Mouse (Mus musculus) heart, postnatal 4 days (tissue): ENCODE data around the gene Ankdd1a. TPM values are rescaled to one million over a fixed set of nuclear protein-coding genes. Genes with fewer than 3 reads are reported as not detected.

Experiments
- DNase-seq: peaks from one replicate; pipeline ENCODE4 v3.0.0; 2021
- total RNA-seq, 2 experiments: library from RNA; stranded (reverse); gene quantifications; 2 replicates each; pipeline ENCODE4 v1.2.3; 2021

Gene Ankdd1a
- total RNA-seq, 2 experiments from 2014 or later, result not detected

DNA sequence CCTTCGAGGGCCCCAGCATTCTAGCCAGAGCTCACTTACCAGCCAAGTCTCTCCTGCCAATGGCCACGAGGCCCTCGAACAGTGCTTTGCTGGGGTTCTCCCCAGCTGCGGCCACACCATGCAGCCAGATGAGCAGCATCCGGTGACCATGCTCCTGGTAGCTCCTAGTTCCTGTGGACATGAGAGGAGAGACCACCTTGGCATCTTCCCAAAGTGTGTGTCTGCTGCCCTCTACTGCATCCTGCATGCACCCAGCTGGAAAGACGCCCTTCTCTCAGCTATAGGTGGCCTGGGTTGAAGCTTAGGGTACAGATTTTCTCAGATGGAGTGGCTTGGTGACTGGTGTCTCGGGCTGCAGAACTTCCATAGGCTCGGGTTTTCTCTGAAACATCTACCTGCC, 17.8 kb downstream of the Ankdd1a start:
- peak; percentile 40 for DNase-seq

DNA sequence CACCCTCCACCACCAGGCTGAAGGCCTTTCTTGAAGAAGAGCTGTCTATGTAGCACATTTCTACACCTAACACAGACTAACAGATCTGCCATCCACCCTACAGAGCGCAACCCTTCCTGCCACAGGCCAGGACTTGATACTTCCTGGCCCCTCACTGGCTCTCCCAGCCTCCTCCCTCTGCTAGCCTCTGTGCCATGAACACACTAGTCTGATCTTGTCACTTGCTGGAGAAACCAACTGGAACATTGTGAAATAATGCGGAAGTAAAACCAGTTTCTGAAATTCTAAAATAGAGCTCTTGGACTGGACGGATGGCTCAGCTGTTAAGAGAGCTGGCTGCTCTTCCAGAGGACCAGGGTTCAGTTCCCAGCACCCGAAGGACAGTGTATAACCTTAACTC, 27.1 kb downstream of the Ankdd1a start:
- no peak for DNase-seq

DNA sequence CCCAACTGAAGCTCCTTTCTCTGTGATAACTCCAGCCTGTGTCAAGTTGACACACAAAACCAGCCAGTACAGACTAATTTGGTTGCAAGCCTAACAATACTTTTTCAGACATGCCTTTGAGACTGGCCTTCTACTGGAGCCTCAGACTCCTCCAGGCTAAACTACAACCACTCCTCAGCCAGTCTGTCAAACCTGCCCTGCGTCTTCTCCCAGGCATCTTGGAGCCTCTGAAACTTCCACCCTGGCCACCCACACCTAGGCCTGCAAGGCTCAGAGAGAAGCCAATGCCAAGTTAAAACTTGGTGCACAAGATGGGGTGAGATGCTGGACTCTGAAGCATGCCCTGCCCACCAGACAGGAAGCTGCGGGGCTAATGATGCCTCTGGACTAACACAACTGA, 27.6 kb downstream of the Ankdd1a start:
- no peak for DNase-seq

DNA sequence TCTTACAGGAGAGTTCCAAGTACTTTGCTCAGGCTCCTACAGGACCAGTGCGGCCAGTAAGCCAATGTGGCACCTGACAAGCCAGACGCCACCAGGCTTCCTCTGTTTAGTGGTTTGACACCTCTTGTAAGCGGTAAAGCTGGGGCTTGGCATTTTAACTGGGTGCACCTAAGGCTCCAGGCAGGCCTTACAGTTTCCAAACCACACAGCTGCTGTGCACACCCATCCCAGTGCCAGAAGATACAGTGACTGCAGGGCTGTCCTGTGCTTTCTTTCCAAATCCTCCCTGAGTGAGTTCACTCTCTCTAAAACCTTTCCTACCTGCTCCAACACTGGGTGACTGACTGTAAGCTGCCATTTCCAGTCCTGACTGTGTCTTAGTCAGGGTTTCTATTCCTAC, 28.5 kb downstream of the Ankdd1a start:
- DNase-seq, result no peak

DNA sequence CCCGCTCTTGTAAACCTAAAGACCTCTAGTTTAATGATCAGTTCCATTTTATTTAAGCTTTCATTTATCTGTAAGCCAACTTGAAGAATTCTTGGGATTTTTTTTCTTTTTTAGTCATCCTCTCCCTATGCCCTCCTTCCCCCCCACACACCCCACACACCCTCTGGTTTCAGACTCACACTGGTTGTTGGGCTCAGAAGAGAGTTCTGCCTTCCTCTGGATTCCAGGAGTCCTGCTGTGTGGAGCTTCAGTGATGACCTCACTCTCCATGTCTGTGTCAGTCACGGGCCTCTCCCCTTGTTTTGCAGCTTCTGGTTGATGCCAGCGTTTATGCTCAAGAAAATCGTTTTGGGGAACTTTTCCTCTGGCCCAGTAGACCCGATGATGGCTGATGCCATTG, 39.9 kb downstream of the Ankdd1a start:
- DNase-seq, result no peak

DNA sequence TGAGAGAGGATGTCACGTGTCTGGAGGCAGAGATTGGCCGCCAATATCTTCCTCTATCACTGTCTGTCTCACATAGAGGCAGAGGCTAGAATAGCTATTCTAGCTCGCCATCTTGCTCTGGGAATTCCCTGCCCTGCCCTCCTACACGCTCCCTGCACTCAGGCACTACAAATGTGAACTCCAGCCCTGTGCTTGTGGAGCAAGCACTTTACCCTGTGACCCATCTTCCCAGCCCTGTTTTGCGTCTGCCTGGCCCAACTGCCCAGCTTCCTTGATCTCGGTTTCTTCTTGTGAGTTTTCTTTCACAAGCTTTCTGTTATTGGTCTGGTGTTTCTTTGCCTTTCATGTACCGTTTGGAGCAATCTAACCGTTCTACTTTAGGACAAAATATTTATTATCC, 40.8 kb downstream of the Ankdd1a start:
- DNase-seq, result no peak

DNA sequence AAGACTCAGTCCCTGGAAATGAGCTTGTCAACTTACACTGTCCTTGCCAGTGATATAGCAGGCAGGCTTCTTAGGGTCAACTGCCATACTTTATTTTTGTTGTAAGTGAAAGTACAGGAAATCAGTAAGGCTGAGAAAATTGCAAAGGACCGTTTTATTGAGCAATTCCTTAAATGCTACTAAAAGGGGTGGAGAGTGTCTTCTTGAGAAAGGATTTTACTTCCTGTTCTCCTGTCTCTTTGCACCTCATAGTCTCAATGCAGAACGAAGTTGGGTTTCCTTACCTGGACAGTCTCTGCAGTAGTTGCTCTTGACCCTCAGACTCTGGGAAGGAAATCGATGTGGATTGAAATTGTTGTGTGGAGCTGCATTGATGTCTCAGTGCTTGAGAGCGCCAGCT, 47.2 kb downstream of the Ankdd1a start:
- no peak for DNase-seq

DNA sequence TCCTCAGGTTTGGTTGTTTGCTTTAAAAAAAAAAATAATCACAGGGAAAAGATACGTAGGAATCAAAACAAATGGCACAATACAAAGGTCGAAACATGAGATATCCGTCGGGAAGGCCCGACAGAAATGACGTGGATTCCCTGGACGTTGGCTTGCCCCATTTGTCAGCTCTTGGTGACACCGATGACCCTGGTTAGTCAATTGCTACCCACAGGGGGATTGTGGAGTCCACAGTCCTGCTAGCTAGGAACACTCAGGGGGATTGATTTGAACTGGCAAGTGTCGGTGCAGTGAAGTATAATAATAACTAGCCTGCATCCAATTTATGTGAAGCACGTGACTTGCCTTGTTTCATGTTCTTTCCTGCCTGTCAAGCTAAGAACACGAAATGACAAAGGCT, 52.3 kb downstream of the Ankdd1a start:
- no peak for DNase-seq

DNA sequence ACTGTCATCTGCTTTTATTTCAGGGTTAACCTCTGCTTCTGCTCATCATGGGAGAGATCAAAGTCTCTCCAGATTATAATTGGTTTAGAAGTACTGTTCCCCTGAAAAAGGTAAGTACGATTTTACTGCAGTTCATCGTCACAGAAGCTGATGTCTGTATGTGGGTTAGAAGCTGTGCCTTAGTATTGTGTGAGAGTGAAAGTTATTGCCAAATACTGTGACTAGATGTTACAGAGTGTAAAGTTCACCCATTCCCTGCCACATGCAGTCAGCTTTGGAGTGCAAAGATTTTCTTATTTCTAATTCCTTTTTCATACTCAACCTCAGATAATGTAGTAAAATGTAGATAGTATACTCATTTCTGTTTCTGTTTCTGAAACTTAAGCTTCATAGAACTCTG, 54.8 kb downstream of the Ankdd1a start:
- DNase-seq, result no peak

DNA sequence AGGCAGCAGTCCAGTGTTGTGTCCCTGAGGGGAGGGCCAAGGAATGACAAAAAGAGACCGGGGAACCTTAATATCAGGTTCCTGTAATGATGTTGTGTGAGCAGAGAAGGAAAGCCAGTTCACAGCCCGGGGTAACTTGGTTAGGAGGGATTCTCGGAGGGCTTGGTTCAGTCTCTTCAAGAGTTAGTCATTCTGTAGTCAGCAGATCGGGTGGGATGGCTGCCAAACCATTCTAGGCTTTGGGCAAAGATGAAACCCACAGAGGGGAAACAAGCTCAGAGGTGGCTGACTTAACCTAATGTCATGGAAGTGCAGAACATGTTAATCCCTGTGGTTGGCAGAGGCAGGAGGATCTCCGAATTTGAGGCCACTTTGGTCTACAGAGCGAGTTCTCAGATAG, 55.8 kb downstream of the Ankdd1a start:
- DNase-seq, result peak; percentile 38

DNA sequence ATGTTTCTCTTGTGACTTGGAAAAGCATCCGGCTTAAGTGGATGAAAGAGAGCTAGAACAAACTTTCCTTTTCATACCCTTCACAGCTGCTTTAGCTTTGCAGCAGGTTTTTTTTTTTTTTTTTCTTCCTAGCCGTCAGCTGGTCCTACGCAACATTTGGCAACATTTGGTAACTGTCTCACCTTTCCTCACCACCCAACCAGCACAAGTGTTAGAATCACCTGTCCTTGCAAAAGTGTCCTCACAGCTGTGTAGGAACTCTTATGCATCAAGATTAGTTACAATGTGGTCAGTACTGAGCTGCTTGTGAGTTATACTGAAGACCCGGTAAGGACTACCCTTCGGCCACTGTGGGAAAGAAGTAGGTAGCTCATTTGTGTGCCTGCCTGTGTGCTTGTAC, 57.4 kb downstream of the Ankdd1a start:
- no peak for DNase-seq

DNA sequence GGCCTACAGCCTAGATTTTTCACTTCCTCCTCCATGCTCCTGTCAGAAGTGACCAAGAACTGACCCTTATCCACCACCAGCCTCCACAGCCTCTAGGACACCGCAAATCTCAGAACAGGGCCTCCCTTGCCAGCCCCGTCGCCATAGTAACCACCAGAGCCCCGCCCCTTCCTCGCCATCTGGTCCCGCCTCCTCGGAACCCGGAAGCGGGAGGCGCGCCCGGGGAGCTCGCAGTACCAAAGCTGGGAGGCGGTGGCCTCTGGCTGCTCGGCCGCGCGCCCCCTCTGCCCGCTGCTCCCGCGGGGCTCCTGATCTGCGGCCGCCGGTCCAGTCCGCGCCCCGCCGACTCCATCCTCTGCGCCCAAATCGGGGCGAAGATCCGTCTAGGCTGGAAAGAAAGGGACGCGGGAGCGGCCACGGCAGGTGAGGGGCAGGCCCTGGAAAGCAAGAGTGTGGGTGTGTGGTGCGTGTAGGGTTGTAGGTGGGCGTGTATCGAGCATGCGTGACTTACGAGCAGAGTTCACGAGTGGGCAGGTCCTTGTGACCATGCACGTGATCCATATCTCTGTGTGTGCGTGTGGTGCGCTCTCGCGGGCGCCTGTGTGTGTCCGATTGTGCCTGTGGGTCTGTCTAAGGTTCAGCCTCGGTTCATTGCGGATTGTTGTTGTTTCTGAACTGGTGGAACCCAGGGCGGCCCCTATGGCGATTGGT, 59.1 kb downstream of the Ankdd1a start, which contains the start of gene Spg21:
Gene Spg21, plus strand, starts transcription at position 216 of the 711 bp plus-strand sequence.
- peak; percentile 99 for DNase-seq

DNA sequence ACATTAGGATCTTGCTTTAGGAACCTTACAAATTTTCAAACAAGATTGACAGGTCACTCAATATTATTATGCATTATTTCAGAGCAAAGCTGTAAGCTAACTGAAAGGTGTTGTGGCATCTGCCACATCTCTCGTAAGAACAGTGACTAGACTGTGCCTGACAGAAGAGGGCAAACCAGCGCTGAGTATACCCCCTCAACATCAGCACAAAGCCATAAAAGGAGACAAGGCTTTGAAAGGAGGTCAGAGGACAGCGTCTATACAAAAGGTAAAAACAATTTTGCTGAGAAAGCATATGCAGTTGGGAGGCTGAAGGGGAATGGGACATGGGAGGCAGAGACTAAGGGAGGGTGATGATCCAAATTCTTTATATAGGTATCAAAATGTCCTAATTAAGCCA, 59.8 kb downstream of the Ankdd1a start:
- DNase-seq, result no peak

DNA sequence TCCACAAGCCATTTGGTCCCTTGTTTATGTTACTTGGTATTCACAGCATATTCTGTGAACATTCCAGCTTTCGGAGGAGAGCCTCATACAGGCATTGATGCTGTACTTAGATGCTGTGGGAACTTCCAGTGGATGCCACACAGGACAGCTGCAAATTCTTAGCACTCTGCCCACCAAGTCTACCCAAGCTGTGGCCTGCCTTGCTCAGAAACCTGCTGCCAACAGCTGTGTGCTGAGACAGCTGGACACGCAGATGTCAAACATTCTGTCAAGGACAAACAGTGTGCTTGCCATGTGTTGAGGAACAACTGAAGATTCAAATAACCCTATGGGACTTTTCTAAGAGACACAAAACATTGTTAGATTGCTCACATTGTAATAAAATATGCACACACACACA, 61.0 kb downstream of the Ankdd1a start:
- DNase-seq, result no peak

DNA sequence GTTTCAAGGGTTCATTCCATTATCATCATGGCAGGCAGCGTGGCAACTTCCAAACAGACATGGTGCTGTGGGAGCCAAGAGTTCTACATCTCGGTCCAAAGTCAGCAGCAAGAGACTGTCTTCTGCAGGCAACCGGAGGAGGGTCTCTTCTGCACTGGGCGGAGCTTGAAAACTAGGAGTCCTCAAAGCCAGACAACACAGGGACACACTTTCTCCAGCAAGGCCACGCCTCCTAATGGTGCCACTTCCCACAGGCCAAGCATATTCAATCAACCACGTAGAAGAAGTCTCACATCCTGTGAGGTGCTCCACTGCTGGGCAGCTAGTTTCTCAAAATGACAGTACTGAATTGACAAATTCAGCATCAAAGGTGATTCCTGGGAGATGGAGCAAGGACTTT, 72.0 kb downstream of the Ankdd1a start:
- DNase-seq, result no peak

DNA sequence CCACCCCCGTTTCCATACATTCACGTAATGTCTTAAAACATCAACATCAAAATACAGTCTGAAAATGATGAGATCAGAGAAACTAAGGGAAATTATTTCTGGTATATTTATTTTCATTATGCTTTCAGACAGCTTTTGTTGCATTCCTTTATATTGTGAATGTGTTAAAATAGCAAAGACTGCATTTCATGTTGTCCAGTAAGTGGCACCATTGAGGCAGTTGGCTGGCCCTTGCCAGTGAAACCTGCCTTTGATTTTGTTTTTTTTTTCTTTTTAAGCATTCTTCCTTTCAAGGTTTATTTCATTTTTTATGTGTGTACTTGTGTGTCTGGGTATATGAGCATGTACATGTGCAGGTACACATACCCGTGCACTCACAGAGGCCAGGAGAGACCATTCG, 75.3 kb downstream of the Ankdd1a start:
- no peak for DNase-seq

Other genes with a start within 250 kb of the Ankdd1a start
- 10 to 100 TPM; 50.7 to 53.1 TPM for gene Clpx, start 225.9 kb downstream of the Ankdd1a start, total RNA-seq
- gene Pdcd7, start 174.1 kb downstream of the Ankdd1a start, total RNA-seq, result 10 to 100 TPM; 12.1 to 13.2 TPM
- under 1 TPM in 1 of 2 experiments, not detected in 1; 0.36 TPM for gene Ubap1l, start 159.2 kb downstream of the Ankdd1a start, total RNA-seq
- gene Kbtbd13, start 128.5 kb downstream of the Ankdd1a start, total RNA-seq, result 1 to 10 TPM; 1.1 to 1.2 TPM
- 10 to 100 TPM in 1 of 2 experiments, 1 to 10 TPM in 1; 10.0 to 10.7 TPM for gene Rasl12, start 121.7 kb downstream of the Ankdd1a start, total RNA-seq
- not detected for gene Slc51b, start 97.2 kb downstream of the Ankdd1a start, total RNA-seq
- 1 to 10 TPM; 7.6 to 8.8 TPM for gene Mtfmt, start 84.4 kb downstream of the Ankdd1a start, total RNA-seq
- gene Spg21, start 59.2 kb downstream of the Ankdd1a start, total RNA-seq, result 10 to 100 TPM; 24.6 to 27.8 TPM
- gene Plekho2, start 59.8 kb upstream of the Ankdd1a start, total RNA-seq, result 10 to 100 TPM; 17.9 to 19.4 TPM
- gene Pif1, start 67.0 kb upstream of the Ankdd1a start, total RNA-seq, result 1 to 10 TPM; 6.2 to 7.6 TPM
- 10 to 100 TPM; 89.4 to 97.0 TPM for gene Rbpms2, start 109.5 kb upstream of the Ankdd1a start, total RNA-seq
- gene Oaz2, start 147.8 kb upstream of the Ankdd1a start, total RNA-seq, result 100 to 1,000 TPM; 213 to 221 TPM